Mouse (Mus musculus): ENCODE data around the gene Itga2.

- TF ChIP-seq CTCF (IDR thresholded peaks at IDR 0.05) (no peak), EP300 (IDR thresholded peaks at IDR 0.05) (no peak)
Measured at GRCm38 (mm10) chr13:114853152-114853551, 78.7 kb downstream of the Itga2 start.

Data from lung, postnatal 0 days (tissue).